Mouse (Mus musculus): Measurements from ENCODE around the gene A1cf.

GRCm38 (mm10) chr19:31950793-31951489 is 82.4 kb downstream of the A1cf start:
- TF ChIP-seq POLR2A (IDR thresholded peaks at IDR 0.05; ENCODE audit: insufficient read length, low read depth) (no peak), E2F4 (IDR thresholded peaks at IDR 0.05; ENCODE audit: insufficient read depth) (no peak), TCF12 (IDR thresholded peaks at IDR 0.05; ENCODE audit: insufficient read depth, poor library complexity, severe bottlenecking) (no peak), MYOG (IDR thresholded peaks at IDR 0.05; ENCODE audit: control insufficient read depth in 1 of 3, insufficient read depth in 1 of 3, insufficient read length in 2 of 3, low read depth in 2 of 3) (no peak), CEBPB (IDR thresholded peaks at IDR 0.05; ENCODE audit: insufficient read depth, poor library complexity, severe bottlenecking) (no peak)
